Mouse (Mus musculus) liver, adult 2 months (tissue): ENCODE results near the gene Clnk. TPM values are rescaled to one million over a fixed set of nuclear protein-coding genes. Genes with fewer than 3 reads are reported as not detected.

ENCODE experiments used
- DNase-seq: peaks from one replicate; pipeline ENCODE4 v3.0.0-alpha.2; 2011; ENCODE audit warnings: low read depth, low spot score; ENCODE audit errors: extremely low read depth
- H3K27ac ChIP-seq: fragments of 200-500 bp; replicated peaks from 2 replicates; pipeline ENCODE4 v1.5.1; 2012; ENCODE audit warnings: low read depth, mild to moderate bottlenecking, control low read depth, inconsistent platforms, low read length; ENCODE audit not compliant: insufficient read depth
- H3K27me3 ChIP-seq: fragments of 200-500 bp; 2 replicates; pipeline ENCODE4 v1.6.1; 2012; ENCODE audit warnings: mild to moderate bottlenecking, moderate library complexity, low read length, inconsistent platforms; ENCODE audit not compliant: control insufficient read depth, insufficient read depth
- H3K36me3 ChIP-seq: fragments of 200-500 bp; 2 replicates; pipeline ENCODE4 v1.6.1; 2012; ENCODE audit warnings: low read length, inconsistent platforms; ENCODE audit not compliant: control insufficient read depth, insufficient read depth
- H3K4me1 ChIP-seq: fragments of 200-500 bp; 2 replicates; pipeline ENCODE4 v1.6.1; 2011; ENCODE audit warnings: low read length; ENCODE audit not compliant: control insufficient read depth, insufficient read depth
- H3K4me3 ChIP-seq: fragments of 200-500 bp; 2 replicates; pipeline ENCODE4 v1.5.1; 2011; ENCODE audit warnings: low read depth, mild to moderate bottlenecking, control low read depth, low read length, moderate library complexity; ENCODE audit not compliant: insufficient read depth
- H3K79me2 ChIP-seq: fragments of 200-500 bp; 2 replicates; pipeline ENCODE4 v1.6.1; 2012; ENCODE audit warnings: inconsistent platforms, mild to moderate bottlenecking, low read length, moderate library complexity; ENCODE audit not compliant: control insufficient read depth, insufficient read depth
- H3K9ac ChIP-seq: fragments of 200-500 bp; 2 replicates; pipeline ENCODE4 v1.6.1; 2012; ENCODE audit warnings: low read depth, mild to moderate bottlenecking, control low read depth, inconsistent platforms, low read length
- CTCF ChIP-seq: fragments of 200-500 bp; IDR thresholded peaks from 2 replicates; pipeline ENCODE4 v1.5.1; 2011; ENCODE audit warnings: low read depth, low read length, control low read depth
- POLR2A ChIP-seq: fragments of 200-500 bp; IDR thresholded peaks from 2 replicates; pipeline ENCODE4 v1.6.1; 2011; ENCODE audit warnings: low read length, control low read depth; ENCODE audit not compliant: insufficient read depth; ENCODE audit errors: extremely low read depth
- WGBS: fragments of 180-500 bp; shearing (Covaris S2); methylation state at CpG from one replicate; pipeline ENCODE4 v1.1.7; 2018; 5-methylcytosine and 5-hydroxymethylcytosine counted together
- polyA plus RNA-seq: library from polyadenylated mRNA; depleted of rRNA; stranded (reverse); fragments of >200 nt; gene quantifications from 2 replicates; pipeline ENCODE4 v1.2.3, GENCODE M21; 2012
- total RNA-seq: library from RNA; depleted of rRNA; stranded (reverse); fragments of >200 nt; gene quantifications from 2 replicates; pipeline ENCODE4 v1.2.3, GENCODE M21; 2014

The Clnk gene
- total and polyA plus RNA-seq, 2 experiments, result not detected

GRCm38 (mm10) chr5:38864624-38865023, 12.0 kb downstream of the Clnk start:
- H3K27ac ChIP-seq, result no peak overlapping the region
- no peaks in the 10 kb centered on the region for H3K27me3 ChIP-seq
- no peak overlapping the region for H3K9ac ChIP-seq
- H3K4me1 ChIP-seq, result no peaks in the 10 kb centered on the region
- H3K4me3 ChIP-seq, result no peak overlapping the region
- no peaks in the 10 kb centered on the region for H3K79me2 ChIP-seq
- no peak for DNase-seq
- no peaks in the 10 kb centered on the region for H3K36me3 ChIP-seq
- no peak for TF ChIP-seq POLR2A
- TF ChIP-seq CTCF, result no peak
- WGBS, result 75% methylated on average over 6 of the region's 6 CpGs

GRCm38 (mm10) chr5:38863029-38863428, 13.6 kb downstream of the Clnk start:
- Histone ChIP-seq H3K27ac (no peak overlapping the region), H3K36me3 (no peaks in the 10 kb centered on the region), H3K79me2 (no peaks in the 10 kb centered on the region), H3K27me3 (no peaks in the 10 kb centered on the region), H3K9ac (no peak overlapping the region), H3K4me1 (no peaks in the 10 kb centered on the region), H3K4me3 (no peak overlapping the region)
- TF ChIP-seq CTCF, result no peak
- TF ChIP-seq POLR2A, result no peak
- WGBS, result 58% methylated on average over 3 of the region's 3 CpGs
- no peak for DNase-seq

- Histone ChIP-seq H3K36me3 (no peaks in the 10 kb centered on the region), H3K79me2 (no peaks in the 10 kb centered on the region), H3K9ac (no peak overlapping the region), H3K4me1 (no peaks in the 10 kb centered on the region), H3K4me3 (no peak overlapping the region), H3K27ac (no peak overlapping the region), H3K27me3 (no peaks in the 10 kb centered on the region)
- DNase-seq, result no peak
- 53% methylated on average over 13 of the region's 13 CpGs for WGBS
- TF ChIP-seq CTCF, result no peak
- TF ChIP-seq POLR2A, result no peak
Observed at GRCm38 (mm10) chr5:38862288-38862985, 14.2 kb downstream of the Clnk start.

GRCm38 (mm10) chr5:38858015-38858721, 18.4 kb downstream of the Clnk start:
- Histone ChIP-seq H3K9ac (no peak overlapping the region), H3K27ac (no peak overlapping the region), H3K4me1 (no peaks in the 10 kb centered on the region), H3K27me3 (no peaks in the 10 kb centered on the region), H3K36me3 (no peaks in the 10 kb centered on the region), H3K79me2 (no peaks in the 10 kb centered on the region), H3K4me3 (no peak overlapping the region)
- no peak for DNase-seq
- WGBS, result 50% methylated on average over 4 of the region's 4 CpGs
- no peak for TF ChIP-seq POLR2A
- no peak for TF ChIP-seq CTCF

- DNase-seq, result no peak
- no peaks in the 10 kb centered on the region for H3K79me2 ChIP-seq
- H3K36me3 ChIP-seq, result no peaks in the 10 kb centered on the region
- H3K4me1 ChIP-seq, result no peaks in the 10 kb centered on the region
- H3K27me3 ChIP-seq, result no peaks in the 10 kb centered on the region
- TF ChIP-seq POLR2A, result no peak
- TF ChIP-seq CTCF, result no peak
- no peak overlapping the region for H3K4me3 ChIP-seq
- 87% methylated on average over 1 of the region's 1 CpGs for WGBS
- no peak overlapping the region for H3K9ac ChIP-seq
- no peak overlapping the region for H3K27ac ChIP-seq
Observed at GRCm38 (mm10) chr5:38857591-38857990, 19.0 kb downstream of the Clnk start.

- no peak overlapping the region for H3K4me3 ChIP-seq
- DNase-seq, result no peak
Observed at GRCm38 (mm10) chr5:38850171-38850570, 26.4 kb downstream of the Clnk start.

More at GRCm38 (mm10) chr5:38850171-38850570, 26.4 kb downstream of the Clnk start:
- Histone ChIP-seq H3K79me2 (no peaks in the 10 kb centered on the region), H3K9ac (no peak overlapping the region), H3K27me3 (no peaks in the 10 kb centered on the region), H3K27ac (no peak overlapping the region), H3K36me3 (no peaks in the 10 kb centered on the region), H3K4me1 (no peaks in the 10 kb centered on the region)
- 92% methylated on average over 1 of the region's 1 CpGs for WGBS
- no peak for TF ChIP-seq CTCF
- TF ChIP-seq POLR2A, result no peak
